Mouse (Mus musculus) erythroblast, embryonic 14.5 days (primary cell): Measurements from ENCODE around the gene Gm3417. TPM values are rescaled to one million over a fixed set of nuclear protein-coding genes. Genes with fewer than 3 reads are reported as not detected.

Experiments used
- H3K27me3 ChIP-seq: 2 replicates; pipeline ENCODE4 v1.6.1; 2012; ENCODE audit warnings: inconsistent platforms; ENCODE audit not compliant: control insufficient read depth
- H3K36me3 ChIP-seq: 2 replicates; pipeline ENCODE4 v1.6.1; 2012; ENCODE audit warnings: mild to moderate bottlenecking, inconsistent platforms; ENCODE audit not compliant: control insufficient read depth
- H3K4me1 ChIP-seq: 2 replicates; pipeline ENCODE4 v1.6.1; 2012; ENCODE audit warnings: inconsistent platforms; ENCODE audit not compliant: control insufficient read depth
- H3K4me3 ChIP-seq: replicated peaks from 2 replicates; pipeline ENCODE3; 2012; ENCODE audit warnings: moderate library complexity, mild to moderate bottlenecking, inconsistent platforms
- H3K9me3 ChIP-seq: 2 replicates; pipeline ENCODE4 v1.6.1; 2012; ENCODE audit warnings: low read length, inconsistent platforms, mixed read lengths; ENCODE audit not compliant: control insufficient read depth
- GATA1 ChIP-seq: IDR thresholded peaks from 2 replicates; pipeline ENCODE4 v1.6.1; 2012; ENCODE audit warnings: low read length, inconsistent platforms, mixed read lengths
- TAL1 ChIP-seq: IDR thresholded peaks from 3 replicates; pipeline ENCODE4 v1.6.1; 2012; ENCODE audit warnings: low read length, inconsistent platforms, mixed read lengths
- polyA plus RNA-seq: library from polyadenylated mRNA; stranded (reverse); fragments of >175 nt; gene quantifications from 2 replicates; pipeline ENCODE4 v1.2.3, GENCODE M21; 2012

Gene Gm3417
- polyA plus RNA-seq, 1 experiment, result 0.15 TPM

- no peak overlapping the region for H3K4me3 ChIP-seq
- no peaks in the 10 kb centered on the region for H3K27me3 ChIP-seq
- no peak for TF ChIP-seq TAL1
- H3K9me3 ChIP-seq, result no peaks in the 10 kb centered on the region
- H3K4me1 ChIP-seq, result no peaks in the 10 kb centered on the region
- H3K36me3 ChIP-seq, result no peaks in the 10 kb centered on the region
Measured at GRCm38 (mm10) chr17:14927644-14928218, 50.9 kb downstream of the Gm3417 start.

GRCm38 (mm10) chr17:14921582-14921981, 57.0 kb downstream of the Gm3417 start:
- no peak for TF ChIP-seq GATA1
- TF ChIP-seq TAL1, result no peak

GRCm38 (mm10) chr17:14917866-14918265, 60.7 kb downstream of the Gm3417 start:
- Histone ChIP-seq H3K4me3 (no peak overlapping the region), H3K9me3 (no peaks in the 10 kb centered on the region), H3K27me3 (peaks cover 3% of the 10 kb centered on the region; the same call in 1 of the 2 replicates), H3K36me3 (no peaks in the 10 kb centered on the region), H3K4me1 (no peaks in the 10 kb centered on the region)
- TF ChIP-seq GATA1, result no peak
- TF ChIP-seq TAL1, result no peak

More at GRCm38 (mm10) chr17:14921582-14921981, 57.0 kb downstream of the Gm3417 start:
- H3K36me3 ChIP-seq, result no peaks in the 10 kb centered on the region
- H3K27me3 ChIP-seq, result peaks cover 3% of the 10 kb centered on the region; the same call in 1 of the 2 replicates
- no peaks in the 10 kb centered on the region for H3K9me3 ChIP-seq
- no peaks in the 10 kb centered on the region for H3K4me1 ChIP-seq
- no peak overlapping the region for H3K4me3 ChIP-seq

GRCm38 (mm10) chr17:14914401-14914800, 64.2 kb downstream of the Gm3417 start:
- no peak overlapping the region for H3K4me3 ChIP-seq
- no peaks in the 10 kb centered on the region for H3K27me3 ChIP-seq
- no peak for TF ChIP-seq GATA1
- TF ChIP-seq TAL1, result no peak
- no peaks in the 10 kb centered on the region for H3K9me3 ChIP-seq
- H3K36me3 ChIP-seq, result no peaks in the 10 kb centered on the region
- no peaks in the 10 kb centered on the region for H3K4me1 ChIP-seq

Other genes starting within 250 kb of the Gm3417 start
- not detected in 2 replicates for gene Wdr27, start 35.6 kb downstream of the Gm3417 start, polyA plus RNA-seq
- gene 1600012H06Rik, start 35.6 kb downstream of the Gm3417 start, polyA plus RNA-seq, result 0.07 and 0.19 TPM in 2 replicates
- 9.0 and 9.1 TPM in 2 replicates for gene Phf10, start 17.5 kb downstream of the Gm3417 start, polyA plus RNA-seq
- gene 9030025P20Rik, start 322 bp downstream of the Gm3417 start, polyA plus RNA-seq, result 0.06 and 0.12 TPM in 2 replicates
- gene Gm3435, start 31.4 kb upstream of the Gm3417 start, polyA plus RNA-seq, result 0.03 TPM in 1 of 2 replicates, not detected in the other
- gene Ermard, start 62.4 kb upstream of the Gm3417 start, polyA plus RNA-seq, result 0.03 and 0.13 TPM in 2 replicates
- gene Tcte3, start 62.7 kb upstream of the Gm3417 start, polyA plus RNA-seq, result 0.13 and 0.56 TPM in 2 replicates
- gene Gm3448, start 62.7 kb upstream of the Gm3417 start, polyA plus RNA-seq, result 0.02 and 0.13 TPM in 2 replicates